Mouse (Mus musculus): ENCODE data around the gene Cd83. TPM values are rescaled to one million over a fixed set of nuclear protein-coding genes. Genes with fewer than 3 reads are reported as not detected.

Cd83 gene
- polyA plus RNA-seq (2016; fragmentation: Nextera tagmentation; extraction: Ambion mirVana): 7.2 and 9.5 TPM in 2 replicates

DNA sequence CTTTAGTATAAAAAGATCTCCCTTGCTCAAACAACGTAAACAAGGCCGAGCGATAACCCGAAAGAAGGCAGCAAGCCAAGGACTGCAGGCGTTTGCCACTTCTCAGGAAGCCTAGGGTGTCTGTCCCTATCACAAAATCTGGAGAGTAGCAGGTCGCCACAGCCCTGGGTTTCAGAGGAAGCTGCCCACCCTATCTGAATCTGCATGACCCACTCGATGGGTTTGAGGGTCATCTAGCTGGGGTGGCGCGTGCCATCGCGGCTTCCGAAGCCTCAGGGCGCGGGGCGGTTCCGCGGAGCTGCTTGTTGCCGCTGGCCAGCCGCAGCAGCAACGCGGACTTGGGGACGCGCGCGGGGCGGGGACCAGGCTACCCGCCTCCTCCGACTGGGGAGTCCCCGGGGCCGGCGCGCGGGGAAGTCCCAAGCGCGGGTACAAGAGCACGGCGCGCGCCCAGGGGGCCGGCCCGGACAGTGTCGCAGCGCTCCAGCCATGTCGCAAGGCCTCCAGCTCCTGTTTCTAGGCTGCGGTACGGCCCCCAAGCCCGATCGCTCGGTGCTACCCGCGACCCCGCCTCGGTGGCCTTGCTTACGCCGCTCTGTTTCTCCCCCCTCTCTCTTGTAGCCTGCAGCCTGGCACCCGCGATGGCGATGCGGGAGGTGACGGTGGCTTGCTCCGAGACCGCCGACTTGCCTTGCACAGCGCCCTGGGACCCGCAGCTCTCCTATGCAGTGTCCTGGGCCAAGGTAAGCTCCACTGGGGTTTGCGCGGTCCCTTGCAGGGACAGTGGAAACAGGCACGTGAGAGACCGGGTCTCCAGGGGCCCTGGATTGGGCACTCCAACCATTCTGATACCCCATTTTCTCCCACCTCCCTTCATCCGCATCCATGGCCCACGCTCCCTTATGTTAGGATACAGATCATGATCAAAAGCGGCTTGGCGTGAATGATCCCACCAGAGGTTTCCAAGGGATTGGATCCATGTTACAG, at the start of gene Cd83:
Gene Cd83 (plus strand): TSS at position 51 of the 987 bp plus-strand sequence.
- Histone ChIP-seq H3K36me3 (no peaks in the 10 kb centered on the region), H3K9me3 (no peaks in the 10 kb centered on the region), H3K27ac (peak within 1 kb of the TSS; percentile 56; the same call in 1 of the 2 replicates), H3K9ac (peak within 1 kb of the TSS; percentile 60), H3K4me3 (peak within 1 kb of the TSS; percentile 57), H3K4me1 (peaks cover 27% of the 10 kb centered on the region), H3K27me3 (peaks cover 38% of the 10 kb centered on the region), H3K4me2 (replicated peaks) (peak within 1 kb of the TSS; percentile 89)
- 4% methylated on average over 72 of the region's 73 CpGs for WGBS
- ATAC-seq (ENCODE audit: insufficient number of reproducible peaks, insufficient read depth, low FRiP score, low TSS enrichment): peak; percentile 58; the same call in 1 of the 2 replicates

DNA sequence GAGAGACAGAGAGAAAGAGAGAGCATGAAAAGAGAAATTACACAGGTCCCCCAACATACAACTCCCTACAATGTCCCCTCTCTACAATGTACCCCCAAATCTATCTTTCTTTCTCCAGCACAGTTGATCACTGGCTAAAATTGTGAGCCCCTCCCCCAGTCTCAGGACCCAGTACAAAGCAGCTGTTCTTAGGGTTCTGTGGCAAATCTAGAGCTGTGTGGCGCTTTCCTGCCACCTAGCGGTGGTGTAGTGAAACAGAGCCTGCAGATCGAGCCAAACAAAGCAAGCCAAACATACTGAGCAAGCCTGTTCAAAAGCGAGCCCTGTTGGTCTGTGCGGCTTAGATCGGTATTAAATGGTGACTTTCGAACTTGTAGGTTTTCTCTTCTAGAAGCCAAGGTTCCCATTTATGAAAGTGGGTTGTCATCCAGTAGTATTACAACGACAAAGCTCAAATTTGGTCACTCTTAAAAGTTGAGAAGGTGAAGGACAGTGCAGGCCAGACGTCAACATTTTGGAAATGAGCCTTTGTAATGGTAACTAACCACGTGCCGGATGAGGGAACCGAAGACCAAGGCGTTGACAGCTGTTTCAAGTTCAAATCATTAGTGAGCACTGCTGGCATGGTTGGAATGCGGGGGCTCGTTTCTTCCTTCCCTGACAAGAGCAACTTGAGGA, 44.8 kb upstream of the Cd83 start:
- Histone ChIP-seq H3K4me1 (no peaks in the 10 kb centered on the region), H3K4me3 (no peak overlapping the region), H3K27ac (no peak overlapping the region), H3K36me3 (no peaks in the 10 kb centered on the region), H3K9ac (no peak overlapping the region), H3K9me3 (peaks cover 6% of the 10 kb centered on the region; the same call in 1 of the 2 replicates), H3K27me3 (no peaks in the 10 kb centered on the region), H3K4me2 (replicated peaks) (no peak overlapping the region)
- ATAC-seq (ENCODE audit: insufficient number of reproducible peaks, insufficient read depth, low FRiP score, low TSS enrichment): peak; percentile 81; the same call in 1 of the 2 replicates
- 24% methylated on average over 15 of the region's 15 CpGs for WGBS

DNA sequence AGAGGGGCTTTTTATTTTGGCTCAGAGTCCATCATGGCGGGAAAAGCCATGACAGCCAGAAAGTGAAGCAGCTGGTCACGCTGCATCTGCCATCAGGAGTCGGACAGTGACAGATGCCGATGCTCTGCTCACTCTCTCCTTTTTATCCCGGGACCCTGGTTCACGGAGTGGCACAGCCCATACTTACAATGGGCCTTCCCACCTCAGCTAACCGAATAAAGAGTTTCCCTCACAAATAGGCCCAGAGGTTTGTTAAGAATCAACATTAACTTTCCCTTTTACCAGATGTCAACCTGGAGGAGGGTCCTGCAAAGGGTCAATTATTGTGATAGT, 44.3 kb upstream of the Cd83 start:
- no peak overlapping the region for H3K4me3 ChIP-seq
- H3K9ac ChIP-seq: no peak overlapping the region
- H3K4me1 ChIP-seq: no peaks in the 10 kb centered on the region
- no peaks in the 10 kb centered on the region for H3K27me3 ChIP-seq
- ATAC-seq (ENCODE audit: insufficient number of reproducible peaks, insufficient read depth, low FRiP score, low TSS enrichment): no peak
- WGBS: 74% methylated on average over 7 of the region's 7 CpGs
- peaks cover 6% of the 10 kb centered on the region; the same call in 1 of the 2 replicates for H3K9me3 ChIP-seq
- no peak overlapping the region for H3K4me2 ChIP-seq (replicated peaks)
- H3K27ac ChIP-seq: no peak overlapping the region
- no peaks in the 10 kb centered on the region for H3K36me3 ChIP-seq

DNA sequence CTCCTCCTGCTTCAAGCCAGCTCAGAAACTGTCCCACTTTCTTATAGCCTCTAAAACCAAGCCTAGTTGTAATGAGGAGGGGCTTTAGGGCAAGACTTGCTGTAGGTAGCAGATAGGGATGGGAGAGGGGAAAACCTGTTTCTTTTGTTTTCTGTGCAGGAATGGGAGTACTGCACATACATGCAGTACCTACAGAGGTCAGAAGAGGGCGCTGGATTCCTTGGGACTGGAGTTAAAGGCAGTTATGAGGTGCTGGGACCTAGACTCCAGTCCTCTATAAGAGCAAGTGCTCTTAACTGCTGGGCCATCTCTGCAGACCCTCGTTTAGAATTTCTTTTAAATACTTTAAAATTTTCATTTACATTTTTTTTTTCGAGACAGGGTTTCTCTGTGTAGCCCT, 41.9 kb upstream of the Cd83 start:
- H3K27me3 ChIP-seq: no peaks in the 10 kb centered on the region
- ATAC-seq (ENCODE audit: insufficient number of reproducible peaks, insufficient read depth, low FRiP score, low TSS enrichment): no peak
- no peaks in the 10 kb centered on the region for H3K36me3 ChIP-seq
- H3K4me1 ChIP-seq: no peaks in the 10 kb centered on the region
- no peak overlapping the region for H3K27ac ChIP-seq
- WGBS: 63% methylated on average over 3 of the region's 3 CpGs
- H3K4me3 ChIP-seq: no peak overlapping the region
- no peak overlapping the region for H3K9ac ChIP-seq
- no peak overlapping the region for H3K4me2 ChIP-seq (replicated peaks)
- peaks cover 6% of the 10 kb centered on the region; the same call in 1 of the 2 replicates for H3K9me3 ChIP-seq

DNA sequence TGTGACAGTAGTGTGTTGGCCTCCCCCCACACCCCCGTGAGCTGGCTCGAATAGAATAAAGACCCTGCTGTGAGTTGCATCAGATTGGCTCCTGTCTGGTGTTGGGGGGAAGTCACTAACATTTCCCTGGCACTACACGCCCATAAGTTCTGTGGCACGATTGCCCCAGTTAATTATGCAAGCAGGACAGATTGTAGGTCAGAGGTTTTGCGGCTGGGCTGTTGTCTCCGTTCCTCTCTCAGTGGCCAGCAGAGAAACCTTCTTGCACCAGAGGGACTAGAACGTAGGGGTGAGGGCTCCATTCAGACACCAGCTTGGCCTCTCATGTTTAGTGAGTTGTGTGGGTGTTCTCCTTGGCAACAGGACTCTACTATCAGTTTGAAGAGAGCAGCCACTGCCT, 40.3 kb upstream of the Cd83 start:
- H3K9ac ChIP-seq: no peak overlapping the region
- H3K9me3 ChIP-seq: peaks cover 6% of the 10 kb centered on the region; the same call in 1 of the 2 replicates
- no peak overlapping the region for H3K27ac ChIP-seq
- no peaks in the 10 kb centered on the region for H3K27me3 ChIP-seq
- no peaks in the 10 kb centered on the region for H3K4me1 ChIP-seq
- 86% methylated on average over 7 of the region's 7 CpGs for WGBS
- H3K4me2 ChIP-seq (replicated peaks): no peak overlapping the region
- no peaks in the 10 kb centered on the region for H3K36me3 ChIP-seq
- no peak for ATAC-seq (ENCODE audit: insufficient number of reproducible peaks, insufficient read depth, low FRiP score, low TSS enrichment)
- no peak overlapping the region for H3K4me3 ChIP-seq

DNA sequence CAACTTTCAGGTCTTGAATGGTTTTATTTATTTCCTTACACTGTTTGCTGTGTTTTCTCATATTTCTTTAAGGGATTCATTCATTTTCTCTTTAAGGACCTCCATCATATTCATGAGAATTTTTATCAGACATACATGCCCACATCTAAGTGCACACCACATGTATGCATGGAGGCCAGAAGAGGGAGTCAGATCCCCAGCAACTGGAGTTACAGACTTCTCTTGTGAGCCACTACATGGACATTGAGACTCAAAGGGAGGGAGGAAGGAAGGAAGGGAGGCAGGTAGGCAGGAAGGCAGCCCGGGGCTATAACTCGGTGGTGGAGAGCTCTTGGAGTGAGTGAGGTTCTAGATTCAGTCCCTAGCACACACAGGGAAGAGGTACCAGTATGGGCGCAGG, 34.3 kb upstream of the Cd83 start:
- ATAC-seq (ENCODE audit: insufficient number of reproducible peaks, insufficient read depth, low FRiP score, low TSS enrichment): no peak
- no peak overlapping the region for H3K4me3 ChIP-seq
- no peak overlapping the region for H3K9ac ChIP-seq
- H3K4me2 ChIP-seq (replicated peaks): no peak overlapping the region
- H3K27ac ChIP-seq: no peak overlapping the region
- no peaks in the 10 kb centered on the region for H3K36me3 ChIP-seq
- 79% methylated on average over 3 of the region's 3 CpGs for WGBS
- H3K27me3 ChIP-seq: no peaks in the 10 kb centered on the region
- H3K9me3 ChIP-seq: no peaks in the 10 kb centered on the region
- H3K4me1 ChIP-seq: no peaks in the 10 kb centered on the region

DNA sequence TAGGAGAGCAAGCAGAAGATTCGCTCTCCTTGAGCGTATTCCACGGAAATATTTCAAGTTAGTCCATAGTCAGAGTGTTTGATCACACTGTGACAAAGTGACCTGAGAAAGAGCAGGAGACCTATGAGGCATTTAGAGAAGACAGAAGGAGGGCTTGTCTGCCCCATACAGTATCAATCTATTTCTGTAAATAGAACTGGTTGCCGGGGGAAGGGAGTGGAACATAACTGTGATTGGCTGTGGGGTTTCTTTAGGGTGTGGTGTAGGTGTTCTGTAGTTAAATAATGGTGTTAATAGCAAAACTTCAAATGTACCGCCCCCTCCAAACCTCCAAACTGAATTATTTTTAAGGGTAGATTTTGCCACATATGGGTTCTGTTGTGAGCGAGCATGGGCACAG, 33.6 kb upstream of the Cd83 start:
- WGBS: 93% methylated on average over 6 of the region's 6 CpGs
- H3K27ac ChIP-seq: no peak overlapping the region
- no peaks in the 10 kb centered on the region for H3K4me1 ChIP-seq
- no peak overlapping the region for H3K4me2 ChIP-seq (replicated peaks)
- no peaks in the 10 kb centered on the region for H3K36me3 ChIP-seq
- H3K27me3 ChIP-seq: no peaks in the 10 kb centered on the region
- no peaks in the 10 kb centered on the region for H3K9me3 ChIP-seq
- ATAC-seq (ENCODE audit: insufficient number of reproducible peaks, insufficient read depth, low FRiP score, low TSS enrichment): no peak
- no peak overlapping the region for H3K9ac ChIP-seq
- no peak overlapping the region for H3K4me3 ChIP-seq

DNA sequence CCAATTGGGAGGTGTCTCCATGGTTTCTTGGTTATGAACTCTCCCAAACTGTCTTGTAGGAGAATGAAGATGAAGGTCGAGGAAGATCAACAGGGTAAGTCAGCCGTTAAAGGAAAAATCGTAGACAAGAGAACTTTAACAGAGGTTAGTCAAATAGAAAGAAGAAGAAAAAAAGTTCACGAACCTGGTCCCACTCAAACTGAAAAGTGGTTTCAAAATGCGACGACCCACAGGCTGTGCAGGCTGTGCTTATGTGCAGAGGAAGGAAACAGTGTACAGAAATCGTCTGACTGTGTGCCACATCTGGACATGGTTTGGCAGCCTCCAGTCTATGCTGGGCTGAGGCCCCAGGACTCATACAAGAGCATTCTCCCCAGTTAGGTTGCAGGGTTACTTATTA, 32.2 kb upstream of the Cd83 start:
- no peak overlapping the region for H3K27ac ChIP-seq
- no peak overlapping the region for H3K4me3 ChIP-seq
- H3K9ac ChIP-seq: no peak overlapping the region
- no peaks in the 10 kb centered on the region for H3K27me3 ChIP-seq
- no peaks in the 10 kb centered on the region for H3K36me3 ChIP-seq
- H3K4me2 ChIP-seq (replicated peaks): no peak overlapping the region
- H3K4me1 ChIP-seq: no peaks in the 10 kb centered on the region
- H3K9me3 ChIP-seq: no peaks in the 10 kb centered on the region
- 75% methylated on average over 7 of the region's 7 CpGs for WGBS
- ATAC-seq (ENCODE audit: insufficient number of reproducible peaks, insufficient read depth, low FRiP score, low TSS enrichment): no peak

DNA sequence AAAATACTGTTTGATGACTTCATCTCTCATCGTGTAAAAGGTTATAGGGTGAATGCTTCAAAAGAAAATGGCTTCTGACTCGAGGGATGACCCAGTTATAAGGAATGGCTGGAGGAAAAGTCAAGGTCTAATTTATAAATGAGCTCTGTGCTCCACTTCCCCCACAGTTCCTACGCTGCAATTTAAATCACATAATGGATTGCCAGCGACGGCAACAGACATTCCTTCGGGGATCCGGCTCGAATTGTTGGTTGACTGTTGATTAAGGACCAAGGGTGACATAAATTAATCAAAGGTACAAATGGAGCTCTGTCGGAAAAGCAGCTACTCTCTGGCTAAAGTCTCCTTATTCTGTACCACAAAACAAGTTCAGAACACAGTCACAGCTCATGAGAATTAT, 30.9 kb upstream of the Cd83 start:
- no peak overlapping the region for H3K27ac ChIP-seq
- H3K27me3 ChIP-seq: no peaks in the 10 kb centered on the region
- no peaks in the 10 kb centered on the region for H3K9me3 ChIP-seq
- WGBS: 56% methylated on average over 9 of the region's 9 CpGs
- no peak for ATAC-seq (ENCODE audit: insufficient number of reproducible peaks, insufficient read depth, low FRiP score, low TSS enrichment)
- no peak overlapping the region for H3K4me3 ChIP-seq
- H3K36me3 ChIP-seq: no peaks in the 10 kb centered on the region
- H3K4me2 ChIP-seq (replicated peaks): no peak overlapping the region
- no peak overlapping the region for H3K9ac ChIP-seq
- H3K4me1 ChIP-seq: no peaks in the 10 kb centered on the region

DNA sequence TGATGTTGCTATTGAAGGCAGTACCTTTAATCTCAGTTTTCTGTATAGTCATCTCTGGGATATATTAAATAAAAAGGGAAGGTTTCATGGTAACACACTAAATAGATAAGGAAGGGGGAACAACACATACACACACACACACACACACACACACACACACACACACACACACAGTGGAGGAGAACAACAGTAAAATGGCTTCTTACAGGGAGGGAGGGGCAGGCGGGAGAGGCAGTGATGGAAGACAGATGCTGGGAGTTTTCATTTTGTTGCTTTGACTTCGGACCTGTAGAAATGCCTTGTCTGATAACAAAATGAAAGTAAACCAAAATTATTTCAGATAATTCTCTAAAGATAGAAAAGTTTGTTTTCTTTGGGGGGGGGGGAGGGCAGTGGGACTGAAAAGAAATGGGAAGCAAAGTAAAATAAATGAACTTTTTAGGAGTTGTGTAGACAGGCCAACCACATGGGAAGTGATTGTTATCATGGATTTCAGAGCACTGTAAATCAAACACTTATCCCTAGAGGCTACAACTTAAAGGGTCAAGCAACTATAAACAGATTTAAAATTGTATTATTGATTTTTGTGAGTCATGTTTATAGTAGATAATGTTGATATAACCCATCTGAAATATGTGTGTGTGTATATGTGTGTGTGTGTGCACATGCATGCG, 30.0 kb upstream of the Cd83 start:
- Histone ChIP-seq H3K4me1 (no peaks in the 10 kb centered on the region), H3K4me3 (no peak overlapping the region), H3K36me3 (no peaks in the 10 kb centered on the region), H3K27me3 (no peaks in the 10 kb centered on the region), H3K4me2 (replicated peaks) (no peak overlapping the region), H3K9me3 (no peaks in the 10 kb centered on the region), H3K27ac (no peak overlapping the region), H3K9ac (no peak overlapping the region)
- no peak for ATAC-seq (ENCODE audit: insufficient number of reproducible peaks, insufficient read depth, low FRiP score, low TSS enrichment)
- WGBS: 65% methylated on average over 3 of the region's 3 CpGs

DNA sequence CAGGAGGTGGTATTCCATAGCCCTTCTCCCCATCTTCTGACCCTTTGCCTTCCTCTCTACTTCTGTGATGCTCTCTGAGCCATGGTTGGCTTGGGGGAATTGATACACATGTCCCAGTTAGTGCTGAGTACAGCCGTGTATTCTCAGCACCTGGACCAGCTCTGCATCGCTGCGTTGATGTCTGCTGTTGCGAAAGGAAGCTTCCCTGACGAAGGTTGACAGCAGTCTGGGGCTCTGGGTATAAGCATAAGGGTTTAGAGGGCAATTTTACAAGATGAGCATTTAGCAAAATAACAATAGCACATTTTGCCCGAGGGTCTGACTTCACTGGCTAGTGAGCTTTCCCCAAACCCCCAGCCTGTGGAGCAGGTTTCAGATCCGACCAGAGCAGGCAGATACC, 29.0 kb upstream of the Cd83 start:
- no peaks in the 10 kb centered on the region for H3K9me3 ChIP-seq
- H3K4me2 ChIP-seq (replicated peaks): no peak overlapping the region
- no peak for ATAC-seq (ENCODE audit: insufficient number of reproducible peaks, insufficient read depth, low FRiP score, low TSS enrichment)
- H3K36me3 ChIP-seq: no peaks in the 10 kb centered on the region
- no peak overlapping the region for H3K4me3 ChIP-seq
- no peaks in the 10 kb centered on the region for H3K4me1 ChIP-seq
- WGBS: 62% methylated on average over 7 of the region's 7 CpGs
- H3K9ac ChIP-seq: no peak overlapping the region
- no peak overlapping the region for H3K27ac ChIP-seq
- no peaks in the 10 kb centered on the region for H3K27me3 ChIP-seq
